Mouse (Mus musculus): Measurements from ENCODE around the gene Gm826.

The Gm826 gene

DNA sequence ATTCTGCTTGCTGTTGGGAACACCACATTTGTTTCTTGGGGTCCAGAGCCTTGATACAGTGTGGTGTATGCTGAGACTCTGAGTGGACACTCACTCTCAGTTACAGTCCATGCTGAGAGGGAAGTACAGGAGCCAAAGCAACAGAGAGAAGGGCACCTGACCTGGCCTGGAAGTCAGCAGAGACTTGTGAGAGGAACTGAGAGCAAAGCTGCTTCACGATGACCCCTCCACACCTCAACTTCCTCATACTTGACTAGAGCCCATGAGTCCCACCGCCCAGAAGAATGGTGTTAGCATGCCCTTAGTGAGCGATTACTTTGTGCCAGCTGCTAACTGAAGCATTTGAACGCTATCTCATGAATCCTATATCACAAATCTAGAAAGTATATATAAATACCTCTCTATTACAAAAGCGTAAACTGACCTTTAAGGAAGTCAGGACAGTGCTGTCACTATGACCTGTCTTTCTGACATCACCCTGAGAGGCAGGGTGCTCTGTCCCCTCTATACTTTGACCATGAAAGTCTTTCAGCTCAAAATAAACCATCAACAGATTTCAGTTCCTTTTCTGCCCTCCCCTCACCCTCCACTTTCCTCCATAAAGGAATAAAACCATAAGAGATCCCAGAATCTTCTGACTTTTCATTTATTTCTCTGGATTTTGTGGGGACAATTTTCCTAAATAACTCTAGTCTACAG, 57.9 kb downstream of the Gm826 start:
- no peak for DNase-seq (ENCODE audit: low spot score)

DNA sequence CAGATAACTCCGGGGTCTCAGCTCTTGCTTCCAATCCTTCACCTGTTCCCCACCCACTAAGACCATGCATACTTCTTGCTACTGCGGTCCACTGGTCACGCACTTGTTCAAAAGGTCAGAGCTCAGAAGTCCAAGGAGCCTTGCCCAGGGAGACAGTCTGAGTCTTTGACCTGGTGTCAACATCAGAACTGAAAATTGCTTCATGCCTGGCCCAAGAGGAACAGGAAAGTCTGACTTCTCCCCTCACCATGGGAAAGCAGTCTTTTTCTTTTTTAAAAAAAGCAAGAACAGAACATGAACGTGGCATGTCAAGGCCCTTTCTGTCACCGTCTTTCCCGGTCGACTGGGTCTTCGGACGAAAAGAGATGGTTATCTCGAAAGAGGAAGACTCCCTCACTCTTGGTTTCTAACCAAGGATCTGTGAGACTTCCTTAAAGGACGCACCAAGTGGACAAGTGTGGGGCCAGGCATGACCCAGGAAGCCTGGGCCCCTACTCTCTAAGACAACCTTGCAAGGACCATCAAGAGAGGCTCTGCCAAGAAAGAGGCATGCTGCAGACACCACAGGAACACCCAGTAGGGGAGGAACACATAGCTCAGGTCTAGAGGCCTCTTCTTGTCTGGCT, 66.0 kb downstream of the Gm826 start:
- no peak for DNase-seq (ENCODE audit: low spot score)

DNA sequence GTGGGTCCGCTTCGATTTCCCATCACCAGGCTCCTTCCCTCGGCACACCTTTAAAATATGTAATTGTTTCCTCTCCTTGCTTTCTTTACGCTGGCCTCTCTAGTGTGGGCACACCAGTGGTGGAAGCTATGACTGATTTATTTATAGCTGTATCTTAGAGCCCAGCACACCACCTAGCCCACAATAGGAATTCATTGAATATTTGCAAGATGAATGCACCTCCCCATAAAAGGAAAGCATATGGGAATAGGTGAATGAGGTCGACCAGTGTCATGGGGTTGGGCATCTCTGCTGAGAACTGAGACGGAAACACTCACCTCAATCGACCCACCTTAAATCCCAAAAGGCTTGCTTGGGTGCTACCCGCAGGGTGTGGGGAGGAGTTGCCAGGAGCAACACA, 70.1 kb downstream of the Gm826 start:
- DNase-seq (ENCODE audit: low spot score), result no peak

DNA sequence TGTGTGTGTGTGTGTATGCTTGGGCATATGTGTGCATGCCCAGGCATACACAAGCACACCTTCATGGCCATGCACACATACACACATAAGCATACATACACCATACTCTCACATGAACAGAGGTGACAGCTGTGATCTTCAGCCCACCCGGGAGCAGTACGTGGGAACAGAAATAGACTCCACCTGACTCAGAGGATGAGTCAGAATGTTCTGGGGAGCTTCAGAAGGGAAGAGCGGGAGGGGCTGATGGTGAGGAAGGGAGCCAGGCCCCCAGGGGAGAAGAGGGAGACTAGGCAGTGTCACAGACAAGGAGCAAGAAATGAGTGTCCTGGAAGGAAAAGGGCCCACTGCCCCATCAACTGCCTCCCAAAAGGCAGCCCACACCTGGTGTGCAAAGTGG, 72.4 kb downstream of the Gm826 start:
- peak; percentile 43 for DNase-seq (ENCODE audit: low spot score)

Measured in left cerebral cortex, adult 11 months (tissue).